Mouse (Mus musculus): ENCODE results near the gene Amigo1.
"Not testable (repeated sequence)": the region's sequence is repeated elsewhere in the genome, so short reads cannot be mapped to it uniquely, and the experiment has no call there.

Amigo1 gene

DNA sequence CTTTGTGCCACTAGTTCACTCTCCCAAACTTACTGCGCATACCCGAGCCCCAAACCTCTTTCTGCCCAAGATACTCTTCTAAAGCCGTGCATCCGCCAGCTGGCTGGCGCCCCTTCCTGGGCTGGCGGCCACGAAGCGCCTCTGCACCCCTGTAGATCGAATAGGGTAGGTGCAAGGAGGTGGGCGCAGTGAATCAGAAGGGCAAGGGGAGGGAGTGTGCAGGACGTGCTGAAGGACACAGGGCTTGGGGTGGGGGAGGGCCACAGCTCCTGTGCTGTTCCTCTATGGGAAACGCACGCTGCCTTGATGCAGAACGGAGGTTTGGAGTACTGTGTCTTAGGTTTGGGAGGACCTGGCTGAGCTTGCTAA is 24.6 kb downstream of the Amigo1 start, which contains the start of gene Atxn7l2:
Gene Atxn7l2, minus strand, starts transcription at position 164 of the 369 bp plus-strand sequence.
- DNase-seq = peak; percentile 53

DNA sequence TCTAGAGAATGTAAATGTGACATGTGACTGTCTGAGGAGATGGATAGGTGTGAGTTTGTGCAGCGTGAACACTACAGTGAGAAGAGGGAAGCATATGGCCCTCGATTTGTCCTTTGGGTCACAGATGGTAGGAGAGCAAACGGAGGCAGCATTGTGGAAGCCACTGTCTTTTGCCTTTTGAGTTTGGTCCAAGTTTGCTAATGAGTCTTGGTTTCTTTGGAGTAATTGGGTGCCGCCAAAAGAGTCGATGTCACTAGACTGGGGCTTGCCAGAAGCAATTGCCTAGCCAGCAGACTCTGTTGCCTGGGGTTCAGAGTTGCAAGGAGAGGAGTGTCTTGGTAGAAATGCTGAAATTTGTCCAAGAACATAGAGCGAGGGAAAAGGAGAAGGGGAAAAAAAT is 25.7 kb downstream of the Amigo1 start:
- DNase-seq = no peak

DNA sequence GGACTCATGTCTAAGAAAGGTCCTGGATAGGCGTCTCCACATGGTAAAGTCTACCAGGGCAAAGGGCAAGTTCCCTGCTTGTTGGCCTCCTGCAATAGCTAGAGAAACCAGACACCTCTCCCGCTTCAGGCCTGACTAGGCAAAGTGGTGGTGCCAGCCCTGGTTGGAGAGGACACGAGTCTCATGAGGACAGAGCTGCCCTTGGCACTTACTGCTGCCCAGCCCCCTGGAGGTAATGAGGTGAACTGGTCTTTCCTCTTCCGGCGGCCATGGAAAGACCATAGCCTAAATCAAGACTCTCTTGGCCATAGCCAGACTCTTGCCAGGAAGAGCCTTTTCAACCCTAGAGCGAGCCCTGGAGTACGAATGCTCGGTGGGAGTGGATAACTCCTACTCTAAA is 26.3 kb downstream of the Amigo1 start:
- DNase-seq = no peak

- DNase-seq = no peak
Measured at GRCm38 (mm10) chr3:108214734-108215133, 28.6 kb downstream of the Amigo1 start.

DNA sequence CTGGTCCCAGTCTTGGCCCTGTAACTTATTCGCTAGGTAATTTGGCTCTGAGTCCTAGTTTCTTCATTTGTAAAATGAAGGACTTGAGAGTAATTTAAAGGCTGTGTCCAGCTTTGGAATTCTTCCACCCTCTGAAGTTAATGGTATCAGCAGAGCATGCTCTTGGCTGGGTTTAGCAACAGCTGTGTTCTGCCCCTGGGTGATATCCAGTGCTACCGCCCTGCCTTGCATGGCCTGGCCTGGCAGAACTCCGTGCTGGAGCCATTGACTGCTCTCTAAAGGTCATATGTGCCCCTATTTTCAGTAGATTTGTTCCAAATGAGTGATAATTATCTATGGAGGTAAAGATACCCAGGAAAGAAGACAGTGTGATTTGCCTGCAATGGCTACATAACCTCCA is 34.5 kb downstream of the Amigo1 start:
- no peak for DNase-seq

DNA sequence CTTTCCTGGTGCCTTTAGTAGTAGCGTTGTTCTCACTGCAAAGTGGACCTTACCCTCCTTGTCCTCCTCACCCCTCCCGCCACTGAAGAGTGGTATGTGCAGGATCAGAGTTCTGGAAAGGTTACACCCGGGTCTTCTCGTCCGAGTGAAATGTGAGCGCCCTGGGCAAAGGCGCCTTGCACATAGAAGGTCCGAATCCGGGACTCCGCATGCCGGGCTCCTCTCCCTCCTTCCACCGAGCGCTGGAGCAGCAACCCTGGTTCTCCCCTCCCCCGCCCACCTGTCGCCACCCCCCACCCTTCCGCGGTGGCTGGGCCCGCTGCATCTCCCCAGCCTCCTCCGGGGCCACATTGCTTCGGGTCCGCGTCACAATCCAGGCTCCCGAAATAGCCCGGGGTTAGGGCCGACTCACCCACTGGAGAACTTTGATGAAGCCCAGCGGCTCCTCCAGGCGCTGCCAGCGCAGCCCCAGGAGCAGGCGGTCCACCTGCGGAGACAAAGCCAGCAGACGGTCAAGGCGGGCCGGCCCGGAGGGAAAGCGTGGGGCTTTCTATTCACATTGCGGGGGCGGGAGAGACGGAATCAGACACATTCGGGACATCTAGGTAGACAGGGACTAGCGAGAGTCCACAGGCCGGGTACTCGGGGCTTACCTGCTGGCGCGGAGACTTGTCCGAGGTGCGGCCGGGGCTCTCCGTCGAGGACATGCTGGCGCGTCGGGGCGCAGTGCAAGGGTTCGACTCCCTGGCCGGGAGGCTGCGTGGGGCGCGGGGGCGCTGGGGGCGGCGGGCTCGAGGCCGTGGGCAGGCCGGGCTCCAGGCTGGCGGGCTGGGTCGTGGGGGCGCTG is 39.8 kb downstream of the Amigo1 start:
- no peak for DNase-seq

DNA sequence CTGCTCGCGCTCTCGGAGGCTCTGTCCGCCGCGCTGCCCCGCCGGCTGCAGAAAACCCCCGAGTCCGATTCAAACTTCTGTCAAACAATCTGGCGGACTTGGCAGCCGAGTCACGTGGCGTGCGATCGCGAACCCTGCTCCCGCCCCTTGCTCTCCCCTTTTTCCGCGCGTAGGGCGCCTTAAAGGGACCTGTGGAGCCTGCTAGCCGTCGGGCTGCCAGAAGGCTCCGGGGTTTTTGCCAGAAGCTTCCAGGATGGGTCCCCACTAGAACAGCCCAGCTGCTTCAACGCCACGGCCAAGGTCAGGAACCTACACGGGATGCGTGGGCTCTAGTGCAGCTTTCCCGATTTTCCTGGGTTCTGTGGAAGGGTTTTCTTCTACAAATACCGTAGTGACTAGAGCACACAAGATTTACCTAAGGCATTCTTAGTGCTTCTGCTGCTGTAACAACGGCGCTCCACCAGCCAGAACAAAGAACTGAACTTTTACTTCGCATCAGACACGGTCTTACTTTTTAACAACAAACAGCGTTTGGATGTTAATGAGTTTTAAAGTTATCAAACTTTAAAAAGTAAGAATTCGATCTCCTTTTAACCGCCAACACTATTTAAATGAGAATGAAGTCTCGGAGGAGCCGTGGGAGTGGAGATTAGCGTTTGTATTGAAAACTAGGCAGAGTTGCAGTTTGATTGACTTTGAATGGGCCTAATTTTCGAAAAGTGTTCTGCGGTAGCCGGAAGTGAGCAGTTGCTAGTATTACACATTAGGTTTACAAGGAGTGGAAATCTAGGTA is 40.6 kb downstream of the Amigo1 start, which contains the start of gene Sypl2:
Gene Sypl2, minus strand, starts transcription at position 91 of the 793 bp plus-strand sequence.
- DNase-seq = no peak

DNA sequence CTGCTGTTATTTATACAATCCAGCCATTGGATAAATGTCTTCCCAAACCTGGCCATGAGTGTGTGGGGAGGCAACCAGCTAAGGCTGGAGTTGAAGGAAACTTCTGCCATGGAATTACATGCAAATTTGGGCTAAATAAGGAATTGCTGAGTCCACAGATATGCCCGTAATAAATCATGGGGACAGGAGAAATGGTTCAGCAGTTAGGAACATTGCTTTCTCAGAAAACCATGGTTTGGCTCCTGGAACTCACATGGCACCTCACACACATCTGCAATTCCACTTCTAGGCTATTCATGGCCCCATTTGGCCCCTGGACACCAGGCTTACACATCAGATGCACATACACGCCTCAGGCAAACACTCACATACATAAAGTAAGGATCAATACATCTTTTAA is 41.4 kb downstream of the Amigo1 start:
- no peak for DNase-seq

GRCm38 (mm10) chr3:108231646-108232045 is 45.5 kb downstream of the Amigo1 start:
- no peak for DNase-seq

- DNase-seq = not testable (repeated sequence)
Measured at GRCm38 (mm10) chr3:108237474-108238102, 51.5 kb downstream of the Amigo1 start.

GRCm38 (mm10) chr3:108241243-108241839 is 55.2 kb downstream of the Amigo1 start:
- DNase-seq = no peak

All from liver (tissue).